Mouse (Mus musculus): ENCODE data around the gene Eif5a2. TPM values are rescaled to one million over a fixed set of nuclear protein-coding genes. Genes with fewer than 3 reads are reported as not detected.

Eif5a2 gene
- polyA plus RNA-seq, 1 experiment from 2014 or later = 10.9 TPM

- Histone ChIP-seq H3K27me3 (ENCODE audit: control insufficient read depth, insufficient read depth, low read length) (no peaks in the 10 kb centered on the region), H3K36me3 (ENCODE audit: control insufficient read depth, insufficient read depth, low read length) (no peaks in the 10 kb centered on the region), H3K4me1 (ENCODE audit: control insufficient read depth, insufficient read depth, low read length) (no peaks in the 10 kb centered on the region), H3K27ac (ENCODE audit: low read depth, low read length) (no peak overlapping the region), H3K9ac (ENCODE audit: low read depth, low read length) (no peak overlapping the region), H3K4me2 (replicated peaks; ENCODE audit: low read depth, low read length) (no peak overlapping the region), H3K4me3 (ENCODE audit: low read length) (no peak overlapping the region), H3K9me3 (ENCODE audit: control insufficient read depth, low read length) (no peaks in the 10 kb centered on the region)
- 90% methylated on average over 2 of the region's 2 CpGs for WGBS
- ATAC-seq (ENCODE audit: low FRiP score, low TSS enrichment) = no peak
Measured at GRCm38 (mm10) chr3:28827605-28828004, 46.5 kb downstream of the Eif5a2 start.

DNA sequence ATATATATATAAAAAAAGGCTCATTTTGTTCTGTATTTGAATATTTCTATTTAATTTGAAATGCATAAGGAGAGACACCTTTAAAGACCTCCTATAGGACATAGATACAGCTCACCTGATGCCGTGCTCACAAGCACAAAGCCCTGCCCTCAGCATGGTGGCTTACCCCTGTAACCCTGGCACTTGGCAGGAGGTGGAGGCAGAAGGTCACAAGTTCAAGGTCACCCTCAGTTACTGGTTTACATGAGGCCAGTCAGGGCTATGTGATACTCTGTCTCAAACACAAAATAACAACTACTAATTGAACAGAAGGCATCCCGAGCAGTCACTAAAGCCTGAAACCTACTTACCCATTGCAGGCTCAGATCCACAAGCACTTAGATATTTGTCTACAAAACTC, 48.4 kb downstream of the Eif5a2 start:
- H3K4me1 ChIP-seq (ENCODE audit: control insufficient read depth, insufficient read depth, low read length) = no peaks in the 10 kb centered on the region
- no peak for ATAC-seq (ENCODE audit: low FRiP score, low TSS enrichment)
- WGBS = 91% methylated on average over 2 of the region's 2 CpGs

DNA sequence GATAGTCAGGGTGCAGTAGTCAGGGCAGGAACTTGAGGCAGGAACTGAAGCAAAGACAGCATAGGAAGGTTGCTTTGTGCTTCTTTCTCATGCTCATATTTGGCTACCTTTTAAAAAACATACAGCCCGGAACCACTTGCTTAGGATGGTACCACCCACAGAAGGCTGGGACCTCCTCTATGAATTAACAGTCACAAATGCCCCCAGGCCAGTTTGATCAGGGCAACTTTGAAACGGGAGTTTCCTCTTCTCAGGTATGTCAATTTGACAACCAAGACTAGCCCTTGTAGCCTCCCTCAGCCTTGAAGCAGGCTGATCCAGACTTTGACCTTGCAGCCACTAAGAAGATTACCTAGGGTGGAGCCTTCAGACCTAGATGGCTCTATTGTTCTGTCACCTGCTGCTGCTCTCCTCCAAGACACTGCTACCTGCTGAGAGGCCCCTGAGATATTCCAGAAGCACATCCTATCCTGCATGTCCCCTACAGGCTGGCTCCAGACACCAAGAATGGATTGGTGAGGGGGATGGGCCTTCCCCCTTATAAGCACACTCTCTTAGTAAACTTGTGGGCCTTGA, 55.8 kb downstream of the Eif5a2 start:
- H3K4me2 ChIP-seq (replicated peaks; ENCODE audit: low read depth, low read length) = no peak overlapping the region
- WGBS = 89% methylated on average over 2 of the region's 2 CpGs
- 0 out of 2 replicates have a peak, but pooled peaks cover 1% of the 10 kb centered on the region for H3K4me1 ChIP-seq (ENCODE audit: control insufficient read depth, insufficient read depth, low read length)
- no peaks in the 10 kb centered on the region for H3K36me3 ChIP-seq (ENCODE audit: control insufficient read depth, insufficient read depth, low read length)
- H3K9me3 ChIP-seq (ENCODE audit: control insufficient read depth, low read length) = no peaks in the 10 kb centered on the region
- H3K27ac ChIP-seq (ENCODE audit: low read depth, low read length) = no peak overlapping the region
- ATAC-seq (ENCODE audit: low FRiP score, low TSS enrichment) = no peak
- H3K9ac ChIP-seq (ENCODE audit: low read depth, low read length) = no peak overlapping the region
- no peak overlapping the region for H3K4me3 ChIP-seq (ENCODE audit: low read length)
- no peaks in the 10 kb centered on the region for H3K27me3 ChIP-seq (ENCODE audit: control insufficient read depth, insufficient read depth, low read length)

More for the DNA sequence above, 48.4 kb downstream of the Eif5a2 start:
- no peaks in the 10 kb centered on the region for H3K36me3 ChIP-seq (ENCODE audit: control insufficient read depth, insufficient read depth, low read length)
- no peaks in the 10 kb centered on the region for H3K9me3 ChIP-seq (ENCODE audit: control insufficient read depth, low read length)
- no peak overlapping the region for H3K4me3 ChIP-seq (ENCODE audit: low read length)
- H3K27ac ChIP-seq (ENCODE audit: low read depth, low read length) = no peak overlapping the region
- H3K27me3 ChIP-seq (ENCODE audit: control insufficient read depth, insufficient read depth, low read length) = no peaks in the 10 kb centered on the region
- H3K4me2 ChIP-seq (replicated peaks; ENCODE audit: low read depth, low read length) = no peak overlapping the region
- no peak overlapping the region for H3K9ac ChIP-seq (ENCODE audit: low read depth, low read length)

GRCm38 (mm10) chr3:28841886-28842649, 61.0 kb downstream of the Eif5a2 start:
- 20% methylated on average over 3 of the region's 3 CpGs for WGBS
- Histone ChIP-seq H3K4me2 (replicated peaks; ENCODE audit: low read depth, low read length) (no peak overlapping the region), H3K27ac (ENCODE audit: low read depth, low read length) (peak overlapping the region; percentile 62; the same call in 1 of the 2 replicates), H3K36me3 (ENCODE audit: control insufficient read depth, insufficient read depth, low read length) (no peaks in the 10 kb centered on the region), H3K4me1 (ENCODE audit: control insufficient read depth, insufficient read depth, low read length) (0 out of 2 replicates have a peak, but pooled peaks cover 9% of the 10 kb centered on the region), H3K9me3 (ENCODE audit: control insufficient read depth, low read length) (no peaks in the 10 kb centered on the region), H3K4me3 (ENCODE audit: low read length) (no peak overlapping the region), H3K27me3 (ENCODE audit: control insufficient read depth, insufficient read depth, low read length) (no peaks in the 10 kb centered on the region), H3K9ac (ENCODE audit: low read depth, low read length) (no peak overlapping the region)
- peak; percentile 69 for ATAC-seq (ENCODE audit: low FRiP score, low TSS enrichment)

DNA sequence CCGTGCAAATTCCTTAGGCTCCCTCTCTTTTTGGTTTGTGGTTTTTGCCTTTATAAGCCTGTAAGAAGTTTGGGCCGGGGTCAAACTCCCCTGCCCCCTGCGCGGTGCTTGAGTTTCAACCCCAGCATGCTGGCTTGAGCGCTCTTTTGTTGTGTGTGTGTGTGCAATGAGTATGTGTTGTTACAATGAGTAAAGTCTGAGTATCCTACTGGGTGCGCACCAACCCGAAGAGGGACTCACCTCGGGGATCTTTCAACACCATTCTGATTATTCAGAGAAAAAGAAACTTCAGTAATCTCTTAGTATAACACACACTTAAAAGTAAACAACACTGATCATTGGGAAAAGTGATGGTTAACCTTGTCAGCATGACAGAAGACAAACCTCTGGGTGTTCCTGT, 62.2 kb downstream of the Eif5a2 start:
- no peak overlapping the region for H3K27ac ChIP-seq (ENCODE audit: low read depth, low read length)
- 22% methylated on average over 8 of the region's 8 CpGs for WGBS
- H3K27me3 ChIP-seq (ENCODE audit: control insufficient read depth, insufficient read depth, low read length) = no peaks in the 10 kb centered on the region
- ATAC-seq (ENCODE audit: low FRiP score, low TSS enrichment) = no peak
- H3K36me3 ChIP-seq (ENCODE audit: control insufficient read depth, insufficient read depth, low read length) = no peaks in the 10 kb centered on the region
- no peak overlapping the region for H3K4me3 ChIP-seq (ENCODE audit: low read length)
- H3K4me2 ChIP-seq (replicated peaks; ENCODE audit: low read depth, low read length) = no peak overlapping the region
- H3K4me1 ChIP-seq (ENCODE audit: control insufficient read depth, insufficient read depth, low read length) = 0 out of 2 replicates have a peak, but pooled peaks cover 9% of the 10 kb centered on the region
- no peak overlapping the region for H3K9ac ChIP-seq (ENCODE audit: low read depth, low read length)
- H3K9me3 ChIP-seq (ENCODE audit: control insufficient read depth, low read length) = no peaks in the 10 kb centered on the region

- Histone ChIP-seq H3K4me2 (replicated peaks; ENCODE audit: low read depth, low read length) (no peak overlapping the region), H3K4me3 (ENCODE audit: low read length) (no peak overlapping the region), H3K9ac (ENCODE audit: low read depth, low read length) (no peak overlapping the region), H3K27ac (ENCODE audit: low read depth, low read length) (no peak overlapping the region), H3K4me1 (ENCODE audit: control insufficient read depth, insufficient read depth, low read length) (0 out of 2 replicates have a peak, but pooled peaks cover 5% of the 10 kb centered on the region), H3K9me3 (ENCODE audit: control insufficient read depth, low read length) (no peaks in the 10 kb centered on the region), H3K27me3 (ENCODE audit: control insufficient read depth, insufficient read depth, low read length) (no peaks in the 10 kb centered on the region), H3K36me3 (ENCODE audit: control insufficient read depth, insufficient read depth, low read length) (no peaks in the 10 kb centered on the region)
- ATAC-seq (ENCODE audit: low FRiP score, low TSS enrichment) = no peak
Measured at GRCm38 (mm10) chr3:28847115-28847514, 66.0 kb downstream of the Eif5a2 start.

Other genes with a start within 250 kb of the Eif5a2 start
- 7.4 and 10.8 TPM in 2 replicates for gene Slc2a2, start 83.4 kb upstream of the Eif5a2 start, polyA plus RNA-seq (2014; fragmentation: Nextera tagmentation; extraction: Ambion mirVana)
- 514 and 811 TPM in 2 replicates for gene Rpl22l1, start 24.2 kb downstream of the Eif5a2 start, polyA plus RNA-seq (2014; fragmentation: Nextera tagmentation; extraction: Ambion mirVana)
- gene Gm1527, start 111.3 kb downstream of the Eif5a2 start, polyA plus RNA-seq (2014; fragmentation: Nextera tagmentation; extraction: Ambion mirVana) = not detected in 2 replicates

All from kidney, embryonic 14.5 days (tissue).